Mouse (Mus musculus) heart, embryonic 13.5 days (tissue): ENCODE results near the gene Ndufa5. TPM values are rescaled to one million over a fixed set of nuclear protein-coding genes. Genes with fewer than 3 reads are reported as not detected.

ENCODE experiments used
- ATAC-seq: fragments of 200-750 bp; cut with Nextera tagmentation; 2 replicates; pipeline ENCODE4 v1.8.0; 2017; ENCODE audit warnings: moderate TSS enrichment; ENCODE audit not compliant: insufficient number of reproducible peaks, low FRiP score, low TSS enrichment; ENCODE audit errors: extremely low read depth
- H3K27ac ChIP-seq: fragments of 300-500 bp; sonication (generic); replicated peaks from 2 replicates; pipeline ENCODE4 v1.5.1; 2015; ENCODE audit warnings: moderate library complexity, mild to moderate bottlenecking, inconsistent platforms
- H3K27me3 ChIP-seq: fragments of 300-500 bp; sonication (generic); replicated peaks from 2 replicates; pipeline ENCODE4 v1.6.1; 2015; ENCODE audit warnings: mild to moderate bottlenecking, inconsistent platforms
- H3K36me3 ChIP-seq: fragments of 300-500 bp; sonication (generic); 2 replicates; pipeline ENCODE4 v1.6.1; 2015; ENCODE audit warnings: mild to moderate bottlenecking, inconsistent platforms
- H3K4me1 ChIP-seq: fragments of 300-500 bp; sonication (generic); 2 replicates; pipeline ENCODE4 v1.6.1; 2015; ENCODE audit warnings: inconsistent platforms
- H3K4me2 ChIP-seq: fragments of 300-500 bp; sonication (generic); 2 replicates; pipeline ENCODE4 v1.6.1; 2015; ENCODE audit warnings: inconsistent platforms, mild to moderate bottlenecking, moderate library complexity
- H3K4me3 ChIP-seq: fragments of 300-500 bp; sonication (generic); 2 replicates; pipeline ENCODE4 v1.5.1; 2015; ENCODE audit warnings: moderate library complexity, mild to moderate bottlenecking, inconsistent platforms
- H3K9ac ChIP-seq: fragments of 300-500 bp; sonication (generic); 2 replicates; pipeline ENCODE4 v1.6.1; 2015; ENCODE audit warnings: inconsistent platforms, mild to moderate bottlenecking, moderate library complexity
- H3K9me3 ChIP-seq: fragments of 300-500 bp; sonication (generic); 2 replicates; pipeline ENCODE4 v1.6.1; 2016; ENCODE audit warnings: inconsistent platforms
- WGBS: fragments of 180-500 bp; shearing (Covaris S2); methylation state at CpG from one replicate; pipeline ENCODE4 v1.1.7; 2015; ENCODE audit warnings: mixed read lengths; 5-methylcytosine and 5-hydroxymethylcytosine counted together
- polyA plus RNA-seq: library from polyadenylated mRNA; unstranded; fragments of >200 nt; fragmentation: Nextera tagmentation; extraction: Ambion mirVana; gene quantifications from 2 replicates; pipeline ENCODE4 v1.2.1, GENCODE M21; 2015

Gene Ndufa5
- polyA plus RNA-seq, 1 experiment from 2014 or later, result 619 TPM

DNA sequence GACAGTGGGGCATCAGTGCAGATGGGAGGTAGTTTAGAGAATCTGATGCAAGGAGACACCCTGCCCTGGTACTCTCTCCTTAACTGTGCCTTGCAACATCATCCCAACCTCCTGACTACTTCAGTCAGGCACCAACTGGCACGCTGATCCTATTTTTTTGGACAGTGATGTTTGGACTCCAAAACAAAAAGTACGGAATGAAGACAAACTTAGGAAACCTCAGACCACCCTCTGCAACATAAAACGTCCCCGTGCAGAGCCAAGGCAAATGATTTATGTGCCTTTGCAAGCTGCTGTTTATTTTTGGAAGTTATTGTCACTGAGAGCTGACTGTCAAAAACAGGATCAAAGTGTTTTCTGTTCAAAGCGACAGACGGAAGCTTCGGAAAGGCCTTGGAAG lies 24.2 kb upstream of the Ndufa5 start:
- Histone ChIP-seq H3K27ac (no peak overlapping the region), H3K4me2 (0 out of 2 replicates have a peak overlapping the region, but pooled peaks have one; percentile 7), H3K4me3 (no peak overlapping the region), H3K9ac (peak overlapping the region; percentile 13; the same call in 1 of the 2 replicates), H3K4me1 (peaks cover 32% of the 10 kb centered on the region), H3K27me3 (no peaks in the 10 kb centered on the region), H3K9me3 (no peaks in the 10 kb centered on the region), H3K36me3 (no peaks in the 10 kb centered on the region)
- WGBS, result 29% methylated on average over 7 of the region's 7 CpGs
- no peak for ATAC-seq

- Histone ChIP-seq H3K4me2 (no peak overlapping the region), H3K27ac (no peak overlapping the region), H3K27me3 (no peaks in the 10 kb centered on the region), H3K4me3 (no peak overlapping the region), H3K4me1 (peaks cover 31% of the 10 kb centered on the region), H3K36me3 (no peaks in the 10 kb centered on the region), H3K9ac (no peak overlapping the region), H3K9me3 (no peaks in the 10 kb centered on the region)
- no peak for ATAC-seq
- 63% methylated on average over 2 of the region's 2 CpGs for WGBS
Observed at GRCm38 (mm10) chr6:24549801-24550200, 22.0 kb upstream of the Ndufa5 start.

GRCm38 (mm10) chr6:24546716-24547420 lies 19.1 kb upstream of the Ndufa5 start:
- ATAC-seq, result peak; percentile 46; the same call in 1 of the 2 replicates
- Histone ChIP-seq H3K27ac (peak overlapping the region; percentile 73), H3K4me3 (no peak overlapping the region), H3K27me3 (no peaks in the 10 kb centered on the region), H3K9ac (no peak overlapping the region), H3K4me1 (peaks cover 29% of the 10 kb centered on the region), H3K9me3 (no peaks in the 10 kb centered on the region), H3K36me3 (no peaks in the 10 kb centered on the region), H3K4me2 (peak overlapping the region; percentile 22; the same call in 1 of the 2 replicates)
- 7% methylated on average over 1 of the region's 1 CpGs for WGBS

GRCm38 (mm10) chr6:24543119-24543591 lies 15.3 kb upstream of the Ndufa5 start:
- ATAC-seq, result no peak
- WGBS, result 27% methylated on average over 6 of the region's 6 CpGs
- Histone ChIP-seq H3K9ac (no peak overlapping the region), H3K4me3 (no peak overlapping the region), H3K4me1 (peaks cover 35% of the 10 kb centered on the region), H3K27me3 (no peaks in the 10 kb centered on the region), H3K4me2 (peak overlapping the region; percentile 22; the same call in 1 of the 2 replicates), H3K27ac (peak overlapping the region; percentile 79), H3K9me3 (no peaks in the 10 kb centered on the region), H3K36me3 (no peaks in the 10 kb centered on the region)

GRCm38 (mm10) chr6:24542393-24542792 lies 14.6 kb upstream of the Ndufa5 start:
- Histone ChIP-seq H3K4me1 (peaks cover 35% of the 10 kb centered on the region), H3K4me3 (no peak overlapping the region), H3K4me2 (no peak overlapping the region), H3K27ac (peak overlapping the region; percentile 79), H3K9me3 (no peaks in the 10 kb centered on the region), H3K27me3 (no peaks in the 10 kb centered on the region), H3K9ac (no peak overlapping the region), H3K36me3 (no peaks in the 10 kb centered on the region)
- no peak; the same call in 1 of the 2 replicates for ATAC-seq

GRCm38 (mm10) chr6:24540106-24540505 lies 12.3 kb upstream of the Ndufa5 start:
- ATAC-seq, result no peak
- H3K36me3 ChIP-seq, result no peaks in the 10 kb centered on the region
- 57% methylated on average over 4 of the region's 4 CpGs for WGBS
- H3K9ac ChIP-seq, result no peak overlapping the region
- no peaks in the 10 kb centered on the region for H3K9me3 ChIP-seq
- H3K27me3 ChIP-seq, result no peaks in the 10 kb centered on the region
- no peak overlapping the region for H3K4me3 ChIP-seq
- H3K4me2 ChIP-seq, result no peak overlapping the region
- no peak overlapping the region for H3K27ac ChIP-seq
- peaks cover 22% of the 10 kb centered on the region for H3K4me1 ChIP-seq

DNA sequence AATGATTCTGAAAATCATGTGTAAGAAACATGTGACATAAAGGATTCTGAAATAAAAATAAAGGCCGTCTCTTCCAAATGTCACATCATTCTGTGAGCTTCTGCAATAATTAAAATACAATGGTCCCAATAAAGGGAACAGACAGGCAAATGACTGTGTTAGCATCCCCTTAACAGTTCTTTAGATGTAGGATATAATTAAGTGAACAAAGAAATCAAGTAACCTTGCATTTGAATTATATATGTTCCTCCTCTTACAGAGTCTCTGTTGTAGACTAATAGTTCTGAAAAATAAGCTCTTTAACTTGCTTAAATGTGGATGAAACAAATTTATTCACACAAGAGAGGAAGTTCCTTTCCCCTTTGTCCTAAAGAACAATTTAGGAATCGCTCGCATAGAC lies 10.6 kb upstream of the Ndufa5 start:
- H3K4me2 ChIP-seq, result no peak overlapping the region
- no peak overlapping the region for H3K4me3 ChIP-seq
- no peak overlapping the region for H3K9ac ChIP-seq
- H3K4me1 ChIP-seq, result peaks cover 22% of the 10 kb centered on the region
- H3K9me3 ChIP-seq, result no peaks in the 10 kb centered on the region
- H3K36me3 ChIP-seq, result no peaks in the 10 kb centered on the region
- ATAC-seq, result no peak
- no peaks in the 10 kb centered on the region for H3K27me3 ChIP-seq
- WGBS, result 83% methylated on average over 3 of the region's 3 CpGs
- H3K27ac ChIP-seq, result no peak overlapping the region

DNA sequence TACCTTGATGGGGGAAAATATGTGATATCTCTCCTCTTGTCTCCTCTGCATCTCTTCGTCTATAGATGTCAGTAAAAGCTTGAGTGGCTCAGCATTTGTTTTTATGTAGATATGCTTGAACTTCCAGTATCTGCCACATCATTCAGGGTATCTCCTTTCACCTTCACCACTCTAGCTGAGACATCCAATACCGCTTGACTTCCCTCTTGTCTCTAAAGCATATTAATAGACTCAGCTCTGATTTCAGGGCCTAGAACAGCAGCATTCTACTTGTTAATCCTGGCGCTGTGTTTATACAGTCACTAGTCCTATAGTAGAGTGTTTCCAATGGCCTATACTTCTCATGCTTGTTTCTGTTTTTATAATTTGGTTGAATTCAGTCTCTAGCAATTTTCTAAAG lies 5.0 kb upstream of the Ndufa5 start:
- 0 out of 2 replicates have a peak overlapping the region, but pooled peaks have one; percentile 20 for H3K27ac ChIP-seq
- 35% methylated on average over 3 of the region's 3 CpGs for WGBS

DNA sequence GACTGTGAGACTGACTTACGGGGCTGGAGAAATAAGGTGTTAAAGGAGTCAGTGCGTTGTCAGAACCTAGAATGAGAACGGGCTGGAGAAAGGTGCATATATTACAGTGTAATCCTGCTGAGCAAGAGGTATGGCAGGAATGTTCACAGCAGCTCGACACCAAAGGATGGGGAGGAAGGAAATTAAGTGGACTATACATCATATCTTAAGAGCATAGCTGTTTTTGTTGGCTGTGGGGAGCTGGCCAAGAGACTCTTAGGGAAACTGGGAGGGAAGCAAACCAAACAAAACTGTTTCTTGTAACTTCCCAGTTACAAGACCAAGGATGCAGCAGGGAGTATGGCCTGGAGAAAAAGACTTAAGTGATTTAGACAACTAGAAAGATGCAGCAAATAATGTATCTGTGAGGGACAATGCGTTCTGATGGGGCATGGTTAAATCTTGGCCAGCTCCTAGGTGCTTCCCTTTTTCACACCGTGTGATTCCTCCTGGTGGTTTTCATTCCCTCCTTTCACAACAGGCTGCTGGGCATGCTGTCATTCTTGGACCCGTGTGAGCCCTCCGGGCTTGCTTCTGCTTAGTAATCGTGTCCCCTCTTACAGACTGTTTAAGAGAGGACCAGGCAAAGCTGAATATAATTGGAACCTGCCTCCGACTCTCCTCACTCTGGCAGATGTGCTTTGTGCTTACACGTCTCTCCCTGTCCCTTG lies 3.1 kb upstream of the Ndufa5 start:
- Histone ChIP-seq H3K4me2 (peak overlapping the region; percentile 68), H3K27ac (peak overlapping the region; percentile 71), H3K36me3 (no peaks in the 10 kb centered on the region; the same call in 1 of the 2 replicates), H3K4me1 (peaks cover 38% of the 10 kb centered on the region), H3K4me3 (peak overlapping the region; percentile 40), H3K27me3 (no peaks in the 10 kb centered on the region), H3K9me3 (no peaks in the 10 kb centered on the region), H3K9ac (peak overlapping the region; percentile 69)
- 20% methylated on average over 11 of the region's 11 CpGs for WGBS
- no peak for ATAC-seq

More for the DNA sequence above, 5.0 kb upstream of the Ndufa5 start:
- H3K9me3 ChIP-seq, result no peaks in the 10 kb centered on the region
- H3K4me1 ChIP-seq, result peaks cover 29% of the 10 kb centered on the region
- no peak overlapping the region for H3K4me2 ChIP-seq
- ATAC-seq, result no peak
- no peaks in the 10 kb centered on the region for H3K27me3 ChIP-seq
- no peak overlapping the region for H3K9ac ChIP-seq
- no peak overlapping the region for H3K4me3 ChIP-seq
- H3K36me3 ChIP-seq, result no peaks in the 10 kb centered on the region

- WGBS, result 12% methylated on average over 4 of the region's 4 CpGs
- Histone ChIP-seq H3K27me3 (no peaks in the 10 kb centered on the region), H3K9me3 (no peaks in the 10 kb centered on the region), H3K36me3 (peaks cover 7% of the 10 kb centered on the region; the same call in 1 of the 2 replicates), H3K9ac (peak overlapping the region; percentile 69), H3K27ac (peak overlapping the region; percentile 71), H3K4me2 (peak overlapping the region; percentile 68), H3K4me1 (peaks cover 43% of the 10 kb centered on the region), H3K4me3 (peak overlapping the region; percentile 40)
- no peak for ATAC-seq
Observed at GRCm38 (mm10) chr6:24530166-24530565, 2.4 kb upstream of the Ndufa5 start.

- Histone ChIP-seq H3K4me3 (peak within 1 kb of the TSS; percentile 79), H3K27me3 (no peaks in the 10 kb centered on the region), H3K36me3 (peaks cover 25% of the 10 kb centered on the region), H3K9me3 (no peaks in the 10 kb centered on the region), H3K4me1 (peaks cover 42% of the 10 kb centered on the region), H3K27ac (peak within 1 kb of the TSS; percentile 78), H3K9ac (peak within 1 kb of the TSS; percentile 90), H3K4me2 (peak within 1 kb of the TSS; percentile 75)
- 50% methylated on average over 2 of the region's 2 CpGs for WGBS
- no peak for ATAC-seq
Observed at GRCm38 (mm10) chr6:24528064-24528243, 141 bp upstream of the Ndufa5 start, which contains the start of gene Asb15. Gene Asb15 (plus strand): TSS chr6:24528144.
